Mouse (Mus musculus) E14TG2a.4 (cell line): ENCODE results near the gene Gpatch8.
"Not testable (repeated sequence)": the region's sequence is repeated elsewhere in the genome, so short reads cannot be mapped to it uniquely, and the experiment has no call there.

Experiments
- CTCF ChIP-seq: conservative IDR thresholded peaks from 2 replicates; pipeline ENCODE4 v1.5.1; 2014; ENCODE audit warnings: low read length
- NANOG ChIP-seq: IDR thresholded peaks from 2 replicates; pipeline ENCODE4 v1.6.1; 2014; ENCODE audit warnings: borderline replicate concordance, low read length, mixed read lengths
- POU5F1 ChIP-seq: IDR thresholded peaks from 2 replicates; pipeline ENCODE4 v1.6.1; 2014; ENCODE audit warnings: low read length, borderline replicate concordance

GRCm38 (mm10) chr11:102540286-102540685 is 15.9 kb downstream of the Gpatch8 start:
- not testable (repeated sequence) for TF ChIP-seq CTCF, NANOG, POU5F1
